Mouse (Mus musculus) midbrain, embryonic 12.5 days (tissue): ENCODE data around the gene Arvcf. TPM values are rescaled to one million over a fixed set of nuclear protein-coding genes. Genes with fewer than 3 reads are reported as not detected.

Experiments
- ATAC-seq: fragments of 200-750 bp; cut with Nextera tagmentation; 2 replicates; pipeline ENCODE4 v1.8.0; 2017; ENCODE audit warnings: low read depth, moderate TSS enrichment, moderate library complexity; ENCODE audit not compliant: low FRiP score
- H3K27ac ChIP-seq: fragments of 300-500 bp; sonication (generic); replicated peaks from 2 replicates; pipeline ENCODE4 v1.5.1; 2016; ENCODE audit warnings: mild to moderate bottlenecking
- H3K27me3 ChIP-seq: fragments of 300-500 bp; sonication (generic); 2 replicates; pipeline ENCODE4 v1.6.1; 2016; ENCODE audit warnings: mild to moderate bottlenecking
- H3K36me3 ChIP-seq: fragments of 300-500 bp; sonication (generic); 2 replicates; pipeline ENCODE4 v1.6.1; 2016
- H3K4me1 ChIP-seq: fragments of 300-500 bp; sonication (generic); 2 replicates; pipeline ENCODE4 v1.6.1; 2016
- H3K4me2 ChIP-seq: fragments of 300-500 bp; sonication (generic); replicated peaks from 2 replicates; pipeline ENCODE4 v1.6.1; 2016; ENCODE audit warnings: mild to moderate bottlenecking, moderate library complexity
- H3K4me3 ChIP-seq: fragments of 300-500 bp; sonication (generic); 2 replicates; pipeline ENCODE4 v1.5.1; 2016; ENCODE audit warnings: mild to moderate bottlenecking
- H3K9ac ChIP-seq: fragments of 300-500 bp; sonication (generic); replicated peaks from 2 replicates; pipeline ENCODE4 v1.6.1; 2016; ENCODE audit warnings: mild to moderate bottlenecking, moderate library complexity
- H3K9me3 ChIP-seq: fragments of 300-500 bp; sonication (generic); 2 replicates; pipeline ENCODE4 v1.6.1; 2016; ENCODE audit warnings: mild to moderate bottlenecking
- WGBS: fragments of 180-500 bp; shearing (Covaris S2); methylation state at CpG from one replicate; pipeline ENCODE4 v1.1.7; 2016; 5-methylcytosine and 5-hydroxymethylcytosine counted together
- polyA plus RNA-seq: library from polyadenylated mRNA; unstranded; fragments of >200 nt; fragmentation: Nextera tagmentation; extraction: Ambion mirVana; gene quantifications from 2 replicates; pipeline ENCODE4 v1.2.1, GENCODE M21; 2016

Gene Arvcf
- 129 and 134 TPM in 2 replicates for polyA plus RNA-seq

DNA sequence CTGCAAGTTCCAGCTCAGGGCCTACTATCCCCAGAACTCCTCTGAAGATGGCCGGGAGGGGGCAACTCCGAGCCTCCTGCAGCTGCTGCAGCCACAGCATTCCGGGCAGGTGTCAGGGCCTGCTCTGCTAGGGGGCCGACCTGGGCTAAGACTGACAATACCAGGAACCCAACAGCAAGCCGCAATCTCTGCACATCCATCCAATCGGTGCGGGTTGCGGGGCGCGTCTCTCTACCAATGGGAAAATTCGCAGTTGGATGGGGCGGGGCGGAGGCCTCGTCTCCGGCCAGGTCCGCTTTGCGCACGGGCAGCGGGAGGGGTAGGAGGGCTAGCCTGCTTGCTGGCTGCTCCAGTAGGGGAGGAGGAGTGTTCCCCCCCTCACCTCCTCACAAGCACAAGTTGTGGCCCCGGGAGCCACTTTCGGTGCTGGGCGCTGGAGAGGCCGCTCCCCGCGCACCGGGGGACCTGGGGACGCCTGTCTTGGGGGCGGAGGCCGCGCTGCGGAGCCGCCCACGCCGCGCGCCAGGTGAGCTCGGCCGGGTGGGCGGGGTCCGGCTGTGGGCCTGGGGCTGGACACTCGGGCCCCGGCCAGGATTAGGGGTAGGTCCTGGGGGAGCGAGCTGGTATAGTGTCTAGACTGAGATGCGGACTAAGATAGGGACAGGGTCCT is at the start of gene Arvcf, which contains the start of gene Tango2:
Gene Arvcf, plus strand, starts transcription at position 252 of the 670 bp plus-strand sequence.
Gene Tango2, minus strand, starts transcription at position 173 of the 670 bp plus-strand sequence.
- H3K9ac ChIP-seq: peak within 1 kb of the TSS; percentile 84
- no peaks in the 10 kb centered on the region for H3K36me3 ChIP-seq
- H3K4me1 ChIP-seq: peaks cover 42% of the 10 kb centered on the region
- peak within 1 kb of the TSS; percentile 85 for H3K4me2 ChIP-seq
- peak within 1 kb of the TSS; percentile 83 for H3K4me3 ChIP-seq
- peak within 1 kb of the TSS; percentile 49; the same call in 1 of the 2 replicates for H3K27ac ChIP-seq
- peak; percentile 84 for ATAC-seq
- H3K27me3 ChIP-seq: peaks cover 31% of the 10 kb centered on the region
- H3K9me3 ChIP-seq: no peaks in the 10 kb centered on the region
- WGBS: under 1% methylated on average over 44 of the region's 44 CpGs

DNA sequence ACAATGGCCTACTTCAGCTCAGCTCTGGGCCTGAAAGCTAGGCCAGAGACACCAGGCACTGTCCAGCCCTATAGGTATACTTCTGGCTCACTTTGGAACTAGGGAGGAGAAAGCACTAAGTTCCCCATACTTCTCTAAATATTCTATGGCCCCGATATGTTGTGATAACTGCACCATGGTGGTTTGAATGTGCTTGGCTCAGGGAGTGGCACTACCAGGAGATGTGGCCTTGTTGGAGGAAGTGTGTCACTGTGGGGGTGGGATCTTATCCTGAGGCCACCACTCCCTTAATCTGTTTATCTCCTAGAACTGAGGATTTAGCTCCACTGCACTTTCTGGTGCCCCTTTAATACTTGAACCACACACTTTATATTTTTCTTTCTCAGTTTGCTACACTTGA is 39.8 kb upstream of the Arvcf start:
- Histone ChIP-seq H3K9me3 (no peaks in the 10 kb centered on the region), H3K27ac (no peak overlapping the region), H3K4me2 (no peak overlapping the region), H3K4me1 (no peaks in the 10 kb centered on the region), H3K4me3 (no peak overlapping the region), H3K36me3 (peaks cover 27% of the 10 kb centered on the region), H3K9ac (no peak overlapping the region), H3K27me3 (no peaks in the 10 kb centered on the region)
- no peak for ATAC-seq
- WGBS: 86% methylated on average over 1 of the region's 1 CpGs

DNA sequence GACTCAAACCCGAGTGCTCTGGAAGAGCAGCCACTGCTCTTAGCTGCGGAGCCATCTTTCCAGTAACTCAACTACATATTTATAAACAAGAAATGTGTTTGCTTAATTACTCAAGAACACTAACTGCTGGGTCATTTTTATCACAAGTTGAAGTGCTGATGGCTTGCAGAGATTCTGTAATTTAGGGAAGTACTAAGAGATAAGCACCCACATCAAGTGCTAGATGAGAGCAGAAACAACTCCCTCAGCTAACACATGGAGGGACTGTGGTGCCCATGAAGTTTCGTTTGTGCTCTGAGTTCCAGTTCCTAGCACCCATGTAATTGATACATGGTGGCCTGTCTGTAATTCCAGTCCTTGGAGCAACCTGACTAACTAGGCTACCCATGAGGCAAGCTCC is 29.0 kb upstream of the Arvcf start:
- no peak overlapping the region for H3K4me2 ChIP-seq
- WGBS: 86% methylated on average over 3 of the region's 3 CpGs
- no peak for ATAC-seq

DNA sequence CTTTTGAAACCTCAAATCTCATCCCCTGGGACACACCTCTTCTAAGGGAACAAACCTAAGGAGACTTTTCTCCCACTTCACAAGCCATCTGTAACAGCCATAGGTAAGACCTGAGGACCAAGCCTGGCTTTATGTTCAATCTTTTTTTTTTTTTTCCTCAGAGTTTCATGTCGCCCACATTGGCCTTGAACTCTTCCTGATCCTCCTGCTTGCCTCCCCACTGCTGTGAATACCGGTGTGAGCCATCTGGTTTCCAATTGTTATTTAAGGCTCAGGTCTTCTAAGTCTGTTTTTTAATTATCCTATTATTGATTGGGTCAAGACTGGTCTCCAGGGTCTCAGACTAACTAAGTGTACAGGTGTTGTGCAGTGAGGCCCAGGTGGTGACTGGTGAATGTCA is 26.5 kb upstream of the Arvcf start:
- Histone ChIP-seq H3K9ac (no peak overlapping the region), H3K27ac (no peak overlapping the region), H3K4me3 (no peak overlapping the region), H3K4me2 (no peak overlapping the region), H3K27me3 (no peaks in the 10 kb centered on the region), H3K36me3 (peaks cover 21% of the 10 kb centered on the region; the same call in 1 of the 2 replicates), H3K4me1 (no peaks in the 10 kb centered on the region), H3K9me3 (no peaks in the 10 kb centered on the region)
- ATAC-seq: no peak
- 77% methylated on average over 2 of the region's 2 CpGs for WGBS

More for the DNA sequence above, 29.0 kb upstream of the Arvcf start:
- H3K27me3 ChIP-seq: no peaks in the 10 kb centered on the region
- H3K4me3 ChIP-seq: no peak overlapping the region
- no peak overlapping the region for H3K9ac ChIP-seq
- H3K27ac ChIP-seq: no peak overlapping the region
- peaks cover 20% of the 10 kb centered on the region; the same call in 1 of the 2 replicates for H3K36me3 ChIP-seq
- H3K9me3 ChIP-seq: no peaks in the 10 kb centered on the region
- H3K4me1 ChIP-seq: no peaks in the 10 kb centered on the region

- Histone ChIP-seq H3K27ac (no peak overlapping the region), H3K27me3 (no peaks in the 10 kb centered on the region), H3K36me3 (peaks cover 21% of the 10 kb centered on the region; the same call in 1 of the 2 replicates), H3K9me3 (no peaks in the 10 kb centered on the region), H3K4me3 (no peak overlapping the region), H3K4me1 (no peaks in the 10 kb centered on the region), H3K9ac (no peak overlapping the region), H3K4me2 (no peak overlapping the region)
- no peak for ATAC-seq
- WGBS: 91% methylated on average over 2 of the region's 2 CpGs
Measured at GRCm38 (mm10) chr16:18323460-18323859, 24.5 kb upstream of the Arvcf start.

GRCm38 (mm10) chr16:18324031-18324430 is 24.0 kb upstream of the Arvcf start:
- ATAC-seq: no peak
- Histone ChIP-seq H3K27ac (no peak overlapping the region), H3K9ac (no peak overlapping the region), H3K9me3 (no peaks in the 10 kb centered on the region), H3K4me2 (no peak overlapping the region), H3K4me3 (no peak overlapping the region), H3K36me3 (peaks cover 21% of the 10 kb centered on the region; the same call in 1 of the 2 replicates), H3K4me1 (no peaks in the 10 kb centered on the region), H3K27me3 (no peaks in the 10 kb centered on the region)
- 81% methylated on average over 6 of the region's 6 CpGs for WGBS

GRCm38 (mm10) chr16:18325741-18326140 is 22.2 kb upstream of the Arvcf start:
- H3K4me3 ChIP-seq: no peak overlapping the region
- H3K9ac ChIP-seq: no peak overlapping the region
- no peaks in the 10 kb centered on the region for H3K9me3 ChIP-seq
- ATAC-seq: no peak
- H3K4me1 ChIP-seq: no peaks in the 10 kb centered on the region
- H3K27ac ChIP-seq: no peak overlapping the region
- H3K27me3 ChIP-seq: no peaks in the 10 kb centered on the region
- 79% methylated on average over 4 of the region's 4 CpGs for WGBS
- H3K4me2 ChIP-seq: no peak overlapping the region
- peaks cover 17% of the 10 kb centered on the region; the same call in 1 of the 2 replicates for H3K36me3 ChIP-seq

GRCm38 (mm10) chr16:18327936-18328335 is 20.0 kb upstream of the Arvcf start:
- Histone ChIP-seq H3K4me2 (no peak overlapping the region), H3K27ac (no peak overlapping the region), H3K4me3 (no peak overlapping the region), H3K27me3 (no peaks in the 10 kb centered on the region), H3K4me1 (no peaks in the 10 kb centered on the region), H3K9ac (no peak overlapping the region), H3K36me3 (peaks cover 16% of the 10 kb centered on the region), H3K9me3 (no peaks in the 10 kb centered on the region)
- WGBS: 91% methylated on average over 9 of the region's 9 CpGs
- no peak for ATAC-seq

- Histone ChIP-seq H3K36me3 (peaks cover 10% of the 10 kb centered on the region), H3K27me3 (no peaks in the 10 kb centered on the region), H3K9ac (no peak overlapping the region), H3K27ac (no peak overlapping the region), H3K9me3 (no peaks in the 10 kb centered on the region), H3K4me1 (no peaks in the 10 kb centered on the region), H3K4me3 (no peak overlapping the region), H3K4me2 (no peak overlapping the region)
- 87% methylated on average over 1 of the region's 1 CpGs for WGBS
- ATAC-seq: no peak
Measured at GRCm38 (mm10) chr16:18328524-18328923, 19.5 kb upstream of the Arvcf start.

- no peaks in the 10 kb centered on the region for H3K4me1 ChIP-seq
- H3K27me3 ChIP-seq: no peaks in the 10 kb centered on the region
- H3K4me3 ChIP-seq: no peak overlapping the region
- H3K36me3 ChIP-seq: peaks cover 13% of the 10 kb centered on the region
- no peak for ATAC-seq
- H3K9ac ChIP-seq: no peak overlapping the region
- WGBS: 93% methylated on average over 3 of the region's 3 CpGs
- H3K9me3 ChIP-seq: no peaks in the 10 kb centered on the region
- no peak overlapping the region for H3K4me2 ChIP-seq
- no peak overlapping the region for H3K27ac ChIP-seq
Measured at GRCm38 (mm10) chr16:18333976-18334375, 14.0 kb upstream of the Arvcf start.

DNA sequence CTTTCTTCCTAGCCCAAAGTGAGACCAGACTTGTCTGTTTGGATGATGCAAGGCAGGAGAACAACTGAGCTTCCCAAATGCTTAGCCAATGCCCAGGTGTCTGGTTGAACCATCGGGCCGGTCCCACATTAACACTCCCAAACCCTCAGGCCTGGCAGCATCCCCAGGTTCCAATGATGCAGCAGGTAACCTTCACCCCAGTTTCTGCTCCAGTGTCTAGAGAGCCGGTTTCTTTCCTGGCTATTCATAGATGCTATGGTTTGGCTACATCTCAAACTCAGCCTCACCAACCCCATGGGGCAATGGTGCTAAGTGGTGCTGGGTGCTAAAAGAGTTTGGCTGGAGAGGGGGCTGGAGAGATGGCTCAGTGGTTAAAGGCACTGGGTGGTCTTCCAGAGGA is 12.0 kb upstream of the Arvcf start:
- H3K4me2 ChIP-seq: no peak overlapping the region
- H3K27ac ChIP-seq: no peak overlapping the region
- no peaks in the 10 kb centered on the region for H3K9me3 ChIP-seq
- no peak overlapping the region for H3K9ac ChIP-seq
- WGBS: 97% methylated on average over 3 of the region's 3 CpGs
- no peak for ATAC-seq
- H3K27me3 ChIP-seq: no peaks in the 10 kb centered on the region
- H3K4me1 ChIP-seq: no peaks in the 10 kb centered on the region
- peaks cover 13% of the 10 kb centered on the region for H3K36me3 ChIP-seq
- no peak overlapping the region for H3K4me3 ChIP-seq

GRCm38 (mm10) chr16:18337261-18337660 is 10.7 kb upstream of the Arvcf start:
- ATAC-seq: no peak
- H3K27ac ChIP-seq: no peak overlapping the region
- WGBS: 93% methylated on average over 4 of the region's 4 CpGs
- H3K4me2 ChIP-seq: no peak overlapping the region
- peaks cover 5% of the 10 kb centered on the region; the same call in 1 of the 2 replicates for H3K4me1 ChIP-seq
- peaks cover 9% of the 10 kb centered on the region; the same call in 1 of the 2 replicates for H3K36me3 ChIP-seq
- no peak overlapping the region for H3K4me3 ChIP-seq
- no peaks in the 10 kb centered on the region for H3K27me3 ChIP-seq
- no peaks in the 10 kb centered on the region for H3K9me3 ChIP-seq
- H3K9ac ChIP-seq: no peak overlapping the region
